In the genomic region with DNA sequence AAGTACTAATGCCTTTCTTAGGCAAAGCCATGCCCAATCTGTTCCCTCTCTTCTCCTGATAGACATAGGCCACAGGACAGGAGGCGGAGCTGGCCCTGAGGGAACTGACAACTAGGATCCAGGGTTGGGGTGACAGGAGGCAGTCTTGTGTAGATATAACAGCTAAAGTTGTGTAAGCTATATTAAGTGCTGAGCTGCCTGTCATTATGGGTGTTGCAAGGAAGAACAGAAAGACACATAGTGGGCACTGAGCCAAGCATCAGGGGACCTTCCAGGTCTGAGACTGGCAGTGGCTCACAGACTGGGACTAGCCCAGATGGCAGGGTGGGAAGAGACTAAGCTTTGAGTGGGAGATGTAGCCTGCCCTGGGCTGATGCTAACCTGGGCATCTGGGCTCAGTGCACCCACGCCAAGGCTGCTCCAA, we compare ENCODE assay signal across 16 mouse cellular contexts. TPM values are rescaled to one million over a fixed set of nuclear protein-coding genes. Genes with fewer than 3 reads are reported as not detected.
DNase-seq lines count a peak whose midpoint lies in the region; ATAC-seq lines count a peak whose summit lies in the region.
"Had no signal": no experiment of that assay in that cellular context is flagged by ENCODE, and none has a peak within 500 bp of the region (broad histone marks: within the 10 kb centered on the region; RNA-seq: fewer than 3 reads in every experiment).

No protein-coding gene starts in this region.

- H3K27me3 ChIP-seq in forebrain, embryonic 13.5 days = no peaks in the 10 kb centered on the region
- no peaks in the 10 kb centered on the region for H3K27me3 ChIP-seq in forebrain, embryonic 15.5 days
- no peaks in the 10 kb centered on the region for H3K27me3 ChIP-seq in heart, embryonic 12.5 days (replicated peaks)
- H3K27me3 ChIP-seq: liver, embryonic 15.5 days; midbrain, embryonic 15.5 days had no signal

- H3K36me3 ChIP-seq in forebrain, embryonic 13.5 days (ENCODE audit: poor library complexity, severe bottlenecking) = no peaks in the 10 kb centered on the region
- H3K36me3 ChIP-seq in forebrain, embryonic 15.5 days = no peaks in the 10 kb centered on the region
- no peaks in the 10 kb centered on the region for H3K36me3 ChIP-seq in heart, embryonic 12.5 days
- H3K36me3 ChIP-seq: liver, embryonic 15.5 days; midbrain, embryonic 15.5 days had no signal

- H3K9ac ChIP-seq in forebrain, embryonic 13.5 days = no peak overlapping the region
- H3K9ac ChIP-seq in forebrain, embryonic 15.5 days (replicated peaks) = no peak overlapping the region
- no peak overlapping the region for H3K9ac ChIP-seq in heart, embryonic 12.5 days
- H3K9ac ChIP-seq: liver, embryonic 15.5 days; midbrain, embryonic 15.5 days had no signal

- peak; percentile 48; the same call in 1 of the 2 replicates for ATAC-seq in forebrain, embryonic 13.5 days
- ATAC-seq in forebrain, embryonic 15.5 days (replicated peaks) = no peak
- ATAC-seq in heart, embryonic 12.5 days (ENCODE audit: insufficient number of reproducible peaks, low FRiP score) = peak; percentile 74
- ATAC-seq in erythroid progenitor cell, adult 5-6 weeks (replicated peaks; ENCODE audit: low FRiP score, poor library complexity, severe bottlenecking) = no peak
- ATAC-seq: midbrain, embryonic 15.5 days had no signal

- no peak overlapping the region for H3K4me3 ChIP-seq in forebrain, embryonic 13.5 days
- H3K4me3 ChIP-seq in forebrain, embryonic 15.5 days = no peak overlapping the region
- no peak overlapping the region for H3K4me3 ChIP-seq in heart, embryonic 12.5 days
- H3K4me3 ChIP-seq: liver, embryonic 15.5 days; midbrain, embryonic 15.5 days had no signal

- H3K27ac ChIP-seq in forebrain, embryonic 13.5 days = no peak overlapping the region
- H3K27ac ChIP-seq in forebrain, embryonic 15.5 days (replicated peaks) = no peak overlapping the region
- peak overlapping the region; percentile 90 for H3K27ac ChIP-seq in heart, embryonic 12.5 days (ENCODE audit: poor library complexity, severe bottlenecking)
- H3K27ac ChIP-seq: kidney, postnatal 0 days; liver, embryonic 15.5 days; midbrain, embryonic 15.5 days had no signal

- H3K4me2 ChIP-seq in forebrain, embryonic 13.5 days = no peak overlapping the region
- no peak overlapping the region for H3K4me2 ChIP-seq in forebrain, embryonic 15.5 days (replicated peaks)
- no peak overlapping the region for H3K4me2 ChIP-seq in heart, embryonic 12.5 days
- H3K4me2 ChIP-seq: liver, embryonic 15.5 days; midbrain, embryonic 15.5 days had no signal

- H3K9me3 ChIP-seq in forebrain, embryonic 13.5 days (replicated peaks) = no peaks in the 10 kb centered on the region
- no peaks in the 10 kb centered on the region for H3K9me3 ChIP-seq in forebrain, embryonic 15.5 days
- no peaks in the 10 kb centered on the region for H3K9me3 ChIP-seq in heart, embryonic 12.5 days (replicated peaks)
- H3K9me3 ChIP-seq: liver, embryonic 15.5 days; midbrain, embryonic 15.5 days had no signal

- H3K4me1 ChIP-seq in forebrain, embryonic 13.5 days = peaks cover 7% of the 10 kb centered on the region
- H3K4me1 ChIP-seq in forebrain, embryonic 15.5 days = peaks cover 15% of the 10 kb centered on the region; the same call in 1 of the 2 replicates
- H3K4me1 ChIP-seq in heart, embryonic 12.5 days (replicated peaks) = peaks cover 53% of the 10 kb centered on the region
- H3K4me1 ChIP-seq: liver, embryonic 15.5 days had no signal

- DNase-seq in layer of hippocampus, adult 9-11 months = peak; percentile 69
- DNase-seq in layer of hippocampus, postnatal 36 days = no peak
- peak; percentile 4 for DNase-seq in 416B (ENCODE audit: low read depth)
- no peak for DNase-seq in MN1 (ENCODE audit: low spot score)
- DNase-seq: cerebellum, postnatal 25 days; gastrocnemius, postnatal 36 days; right cerebral cortex, postnatal 14 days; thymus, postnatal 4 days had no signal

- 79% methylated on average over 2 of the region's 2 CpGs for WGBS in forebrain, embryonic 13.5 days
- WGBS in forebrain, embryonic 15.5 days = 49% methylated on average over 2 of the region's 2 CpGs
- WGBS in heart, embryonic 12.5 days = 47% methylated on average over 2 of the region's 2 CpGs

RNA-seq across cellular contexts. Expression of gene Sardh, which starts 30.0 kb away (rescaled TPM):
- 2.1 and 2.4 TPM in 2 replicates for polyA plus RNA-seq in forebrain, embryonic 13.5 days (2015; fragmentation: Nextera tagmentation; extraction: Ambion mirVana)
- 3.6 and 4.5 TPM in 2 replicates for polyA plus RNA-seq in forebrain, embryonic 15.5 days (2015; fragmentation: Nextera tagmentation; extraction: Ambion mirVana)
- total RNA-seq in layer of hippocampus, postnatal 36 days (2021) = 1 to 10 TPM; 7.2 to 8.7 TPM
- 19.0 and 22.5 TPM in 2 replicates for polyA plus RNA-seq in heart, embryonic 12.5 days (2016; fragmentation: Nextera tagmentation; extraction: Ambion mirVana)
- not detected in 2 replicates for total RNA-seq in erythroid progenitor cell, adult 5-6 weeks (2015; ENCODE audit: low replicate concordance)
- not detected in 2 replicates for total RNA-seq in erythroid progenitor cell, adult 5-6 weeks (2017; ENCODE audit: low replicate concordance)

RNA-seq across cellular contexts. Expression of gene Dbh, which starts 53.1 kb away (rescaled TPM):
- polyA plus RNA-seq in forebrain, embryonic 13.5 days (2015; fragmentation: Nextera tagmentation; extraction: Ambion mirVana) = not detected in 2 replicates
- 0.06 TPM in 1 of 2 replicates, not detected in the other for polyA plus RNA-seq in forebrain, embryonic 15.5 days (2015; fragmentation: Nextera tagmentation; extraction: Ambion mirVana)
- total RNA-seq in layer of hippocampus, postnatal 36 days (2021) = under 1 TPM; 0.25 to 0.48 TPM
- polyA plus RNA-seq in heart, embryonic 12.5 days (2016; fragmentation: Nextera tagmentation; extraction: Ambion mirVana) = 0.15 and 0.28 TPM in 2 replicates
- total RNA-seq in erythroid progenitor cell, adult 5-6 weeks (2015; ENCODE audit: low replicate concordance) = not detected in 2 replicates
- total RNA-seq in erythroid progenitor cell, adult 5-6 weeks (2017; ENCODE audit: low replicate concordance) = not detected in 2 replicates
- total RNA-seq: gastrocnemius, postnatal 36 days; MEL had no signal

Comparison
In these comparisons a context has a peak if more than half of its experiments do, and no peak if none do; other contexts are left out.
1. ATAC-seq: peak in forebrain, embryonic 13.5 days (single experiment) and heart, embryonic 12.5 days (single experiment); none in forebrain, embryonic 15.5 days (single experiment) and erythroid progenitor cell, adult 5-6 weeks (single experiment).
2. DNase-seq: peak in layer of hippocampus, adult 9-11 months (single experiment) and 416B (single experiment); none in layer of hippocampus, postnatal 36 days (0 of 2) and MN1 (single experiment).